Mouse (Mus musculus): ENCODE data around the gene Cpeb4. TPM values are rescaled to one million over a fixed set of nuclear protein-coding genes. Genes with fewer than 3 reads are reported as not detected.
A peak's percentile ranks its signal among the peaks of the same experiment; 100 is the strongest.

The Cpeb4 gene
- polyA plus RNA-seq, 1 experiment = 28.8 TPM

DNA sequence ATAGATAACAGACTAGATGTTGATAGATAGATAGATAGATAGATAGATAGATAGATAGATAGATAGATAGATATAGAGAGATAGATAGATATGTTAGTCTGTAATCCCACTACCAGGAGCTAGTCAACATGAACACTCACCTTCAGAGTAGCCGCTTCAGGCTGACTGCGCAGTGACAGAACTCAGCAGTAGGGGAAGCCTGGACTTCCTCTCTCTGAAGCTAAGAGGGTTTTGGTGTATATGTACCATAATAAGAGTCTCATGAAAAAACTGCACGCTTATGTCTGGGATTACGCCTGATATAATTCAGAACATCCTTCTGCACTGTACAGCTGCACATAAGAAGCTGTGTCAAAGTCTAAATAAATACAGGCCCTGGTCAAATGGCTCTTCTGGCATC, 14.5 kb upstream of the Cpeb4 start:
- H3K4me3 ChIP-seq (ENCODE audit: control insufficient read depth, low read depth, low read length) = no peak overlapping the region

GRCm38 (mm10) chr11:31861149-31861890, 10.7 kb upstream of the Cpeb4 start:
- H3K27me3 ChIP-seq (ENCODE audit: control insufficient read depth, insufficient read depth, low read length) = no peaks in the 10 kb centered on the region
- H3K4me3 ChIP-seq (ENCODE audit: control insufficient read depth, low read depth, low read length) = no peak overlapping the region
- no peak overlapping the region for H3K27ac ChIP-seq (ENCODE audit: control insufficient read depth, insufficient read depth, low read depth, low read length)
- H3K36me3 ChIP-seq (ENCODE audit: control insufficient read depth, insufficient read depth, low read length) = no peaks in the 10 kb centered on the region
- TF ChIP-seq POLR2A (IDR thresholded peaks at IDR 0.05; ENCODE audit: control insufficient read depth, low read depth, low read length) = no peak
- no peak for TF ChIP-seq CTCF (IDR thresholded peaks at IDR 0.05; ENCODE audit: control insufficient read depth, insufficient read depth, insufficient replicate concordance, low read depth, low read length)
- H3K4me1 ChIP-seq (ENCODE audit: control insufficient read depth, insufficient read depth, low read length) = no peaks in the 10 kb centered on the region

More for the DNA sequence above, 14.5 kb upstream of the Cpeb4 start:
- no peaks in the 10 kb centered on the region for H3K36me3 ChIP-seq (ENCODE audit: control insufficient read depth, insufficient read depth, low read length)
- H3K4me1 ChIP-seq (ENCODE audit: control insufficient read depth, insufficient read depth, low read length) = no peaks in the 10 kb centered on the region
- TF ChIP-seq POLR2A (IDR thresholded peaks at IDR 0.05; ENCODE audit: control insufficient read depth, low read depth, low read length) = no peak
- no peak for TF ChIP-seq CTCF (IDR thresholded peaks at IDR 0.05; ENCODE audit: control insufficient read depth, insufficient read depth, insufficient replicate concordance, low read depth, low read length)
- no peak overlapping the region for H3K27ac ChIP-seq (ENCODE audit: control insufficient read depth, insufficient read depth, low read depth, low read length)
- no peaks in the 10 kb centered on the region for H3K27me3 ChIP-seq (ENCODE audit: control insufficient read depth, insufficient read depth, low read length)

- Histone ChIP-seq H3K27ac (ENCODE audit: control insufficient read depth, insufficient read depth, low read depth, low read length) (no peak overlapping the region), H3K4me1 (ENCODE audit: control insufficient read depth, insufficient read depth, low read length) (peaks cover 3% of the 10 kb centered on the region; the same call in 1 of the 2 replicates), H3K36me3 (ENCODE audit: control insufficient read depth, insufficient read depth, low read length) (no peaks in the 10 kb centered on the region), H3K4me3 (ENCODE audit: control insufficient read depth, low read depth, low read length) (no peak overlapping the region), H3K27me3 (ENCODE audit: control insufficient read depth, insufficient read depth, low read length) (no peaks in the 10 kb centered on the region)
- TF ChIP-seq CTCF (IDR thresholded peaks at IDR 0.05; ENCODE audit: control insufficient read depth, insufficient read depth, insufficient replicate concordance, low read depth, low read length) = no peak
- TF ChIP-seq POLR2A (IDR thresholded peaks at IDR 0.05; ENCODE audit: control insufficient read depth, low read depth, low read length) = no peak
These were observed 4.0 kb upstream of the Cpeb4 start for GRCm38 (mm10) chr11:31867976-31868375.

DNA sequence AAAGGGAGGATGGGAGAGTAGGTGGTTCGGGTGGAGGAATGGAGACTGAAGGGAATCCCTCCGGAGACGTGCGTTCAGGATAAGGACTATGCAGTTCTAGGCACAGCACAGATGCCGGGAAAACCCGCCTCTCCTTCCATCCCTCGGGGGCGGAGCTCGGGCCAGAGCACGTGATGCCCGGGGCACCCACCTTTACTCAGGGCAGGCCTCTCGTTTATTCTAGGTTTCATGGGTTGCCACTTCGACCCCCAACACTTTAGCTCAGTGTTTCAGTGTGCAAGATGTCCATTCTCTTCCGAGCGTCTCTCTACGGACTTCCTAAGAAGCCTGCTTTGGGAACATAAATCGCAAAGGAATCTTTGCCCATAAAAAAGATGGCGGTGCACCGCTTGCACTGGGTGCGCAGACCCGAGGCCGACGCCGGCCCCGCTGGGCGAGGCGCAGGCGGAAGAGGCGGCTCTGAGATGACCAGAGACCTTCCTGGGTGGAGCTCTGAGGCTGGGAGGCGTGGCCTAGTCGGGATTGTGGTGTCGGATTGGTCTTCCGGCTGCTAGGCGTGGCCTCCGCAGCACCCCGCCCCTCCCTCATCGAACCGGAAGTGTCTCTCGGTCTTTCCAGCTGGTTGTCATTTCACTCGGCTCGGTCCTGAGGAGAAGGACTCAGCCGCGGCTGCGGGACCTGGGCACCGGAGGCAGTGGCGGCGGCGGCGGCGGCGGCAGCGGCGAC, 1.6 kb upstream of the Cpeb4 start:
- TF ChIP-seq CTCF (IDR thresholded peaks at IDR 0.05; ENCODE audit: control insufficient read depth, insufficient read depth, insufficient replicate concordance, low read depth, low read length) (0 out of 2 replicates have a peak, but pooled peaks have one; percentile 7), POLR2A (IDR thresholded peaks at IDR 0.05; ENCODE audit: control insufficient read depth, low read depth, low read length) (peak; percentile 84)
- Histone ChIP-seq H3K36me3 (ENCODE audit: control insufficient read depth, insufficient read depth, low read length) (no peaks in the 10 kb centered on the region; the same call in 1 of the 2 replicates), H3K27me3 (ENCODE audit: control insufficient read depth, insufficient read depth, low read length) (no peaks in the 10 kb centered on the region), H3K4me1 (ENCODE audit: control insufficient read depth, insufficient read depth, low read length) (peaks cover 4% of the 10 kb centered on the region; the same call in 1 of the 2 replicates), H3K4me3 (ENCODE audit: control insufficient read depth, low read depth, low read length) (peak overlapping the region; percentile 97), H3K27ac (ENCODE audit: control insufficient read depth, insufficient read depth, low read depth, low read length) (peak overlapping the region; percentile 96)

DNA sequence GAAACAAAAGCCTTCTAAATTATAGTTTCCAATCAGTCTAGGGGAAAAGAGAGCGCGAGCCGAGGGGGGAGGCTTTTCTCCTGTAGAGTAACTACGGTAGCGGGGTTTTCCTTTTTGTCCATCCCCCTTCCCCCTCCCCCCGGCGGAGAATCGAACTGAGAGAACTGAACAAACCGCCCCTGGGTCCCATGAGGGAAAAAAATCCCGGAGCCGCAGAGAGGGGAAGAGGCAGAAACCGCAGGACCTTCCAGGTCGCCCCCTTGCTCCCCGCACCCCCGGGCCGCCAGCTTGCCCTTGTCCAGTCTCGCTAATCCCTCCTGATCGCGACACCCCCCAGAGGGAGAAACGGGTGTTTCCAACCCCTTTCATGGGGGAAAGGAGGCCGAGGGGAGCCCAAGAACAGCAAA, 873 bp upstream of the Cpeb4 start:
- H3K27me3 ChIP-seq (ENCODE audit: control insufficient read depth, insufficient read depth, low read length) = no peaks in the 10 kb centered on the region
- TF ChIP-seq CTCF (IDR thresholded peaks at IDR 0.05; ENCODE audit: control insufficient read depth, insufficient read depth, insufficient replicate concordance, low read depth, low read length) = no peak
- TF ChIP-seq POLR2A (IDR thresholded peaks at IDR 0.05; ENCODE audit: control insufficient read depth, low read depth, low read length) = no peak; the same call in 1 of the 2 replicates
- peak overlapping the region; percentile 85 for H3K27ac ChIP-seq (ENCODE audit: control insufficient read depth, insufficient read depth, low read depth, low read length)
- H3K4me3 ChIP-seq (ENCODE audit: control insufficient read depth, low read depth, low read length) = peak overlapping the region; percentile 97
- H3K36me3 ChIP-seq (ENCODE audit: control insufficient read depth, insufficient read depth, low read length) = no peaks in the 10 kb centered on the region; the same call in 1 of the 2 replicates
- H3K4me1 ChIP-seq (ENCODE audit: control insufficient read depth, insufficient read depth, low read length) = peaks cover 4% of the 10 kb centered on the region; the same call in 1 of the 2 replicates

DNA sequence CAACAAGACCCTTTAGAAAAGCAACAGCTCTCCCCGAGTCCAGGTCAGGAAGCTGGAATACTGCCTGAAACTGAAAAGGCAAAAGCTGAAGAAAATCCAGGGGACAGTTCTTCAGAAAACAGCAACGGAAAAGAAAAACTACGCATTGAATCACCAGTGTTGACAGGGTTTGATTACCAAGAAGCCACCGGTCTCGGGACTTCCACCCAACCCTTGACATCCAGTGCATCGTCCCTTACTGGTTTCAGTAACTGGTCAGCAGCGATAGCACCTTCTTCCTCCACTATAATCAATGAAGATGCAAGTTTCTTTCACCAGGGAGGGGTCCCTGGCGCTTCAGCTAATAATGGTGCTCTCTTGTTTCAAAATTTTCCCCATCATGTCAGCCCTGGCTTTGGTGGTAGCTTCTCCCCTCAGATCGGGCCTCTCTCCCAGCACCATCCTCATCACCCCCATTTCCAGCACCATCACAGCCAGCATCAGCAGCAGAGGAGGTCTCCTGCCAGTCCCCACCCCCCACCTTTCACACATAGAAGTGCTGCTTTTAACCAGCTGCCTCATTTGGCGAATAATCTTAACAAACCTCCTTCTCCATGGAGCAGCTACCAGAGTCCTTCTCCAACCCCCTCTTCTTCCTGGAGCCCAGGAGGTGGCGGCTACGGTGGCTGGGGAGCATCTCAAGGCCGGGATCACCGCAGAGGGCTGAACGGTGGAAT, 693 bp downstream of the Cpeb4 start:
- TF ChIP-seq CTCF (IDR thresholded peaks at IDR 0.05; ENCODE audit: control insufficient read depth, insufficient read depth, insufficient replicate concordance, low read depth, low read length) = no peak
- TF ChIP-seq POLR2A (IDR thresholded peaks at IDR 0.05; ENCODE audit: control insufficient read depth, low read depth, low read length) = no peak
- peak overlapping the region; percentile 80 for H3K4me3 ChIP-seq (ENCODE audit: control insufficient read depth, low read depth, low read length)
- H3K36me3 ChIP-seq (ENCODE audit: control insufficient read depth, insufficient read depth, low read length) = no peaks in the 10 kb centered on the region; the same call in 1 of the 2 replicates
- H3K4me1 ChIP-seq (ENCODE audit: control insufficient read depth, insufficient read depth, low read length) = peaks cover 4% of the 10 kb centered on the region; the same call in 1 of the 2 replicates
- no peak overlapping the region; the same call in 1 of the 2 replicates for H3K27ac ChIP-seq (ENCODE audit: control insufficient read depth, insufficient read depth, low read depth, low read length)
- H3K27me3 ChIP-seq (ENCODE audit: control insufficient read depth, insufficient read depth, low read length) = no peaks in the 10 kb centered on the region
